Mouse (Mus musculus) liver, postnatal 0 days (tissue): Measurements from ENCODE around the gene Rabgap1l.

Experiments
- CTCF ChIP-seq: sonication (generic); IDR thresholded peaks from 2 replicates; pipeline ENCODE4 v1.5.1; 2016; ENCODE audit warnings: antibody characterized with exemption, low read depth
- EP300 ChIP-seq: IDR thresholded peaks from 2 replicates; pipeline ENCODE4 v1.6.1; 2016; ENCODE audit warnings: antibody characterized with exemption, low read depth, mild to moderate bottlenecking

GRCm38 (mm10) chr1:160366615-160367014, 426.4 kb downstream of the Rabgap1l start:
- TF ChIP-seq CTCF (no peak), EP300 (no peak)
